Mouse (Mus musculus) neural tube, embryonic 12.5 days (tissue): ENCODE data around the gene Zswim8. TPM values are rescaled to one million over a fixed set of nuclear protein-coding genes. Genes with fewer than 3 reads are reported as not detected.
A peak's percentile ranks its signal among the peaks of the same experiment; 100 is the strongest.

Experiments
- ATAC-seq: fragments of 200-750 bp; cut with Nextera tagmentation; 2 replicates; pipeline ENCODE4 v1.8.0; 2017; ENCODE audit warnings: low read depth, mild to moderate bottlenecking, moderate TSS enrichment, moderate library complexity; ENCODE audit not compliant: low FRiP score
- H3K27ac ChIP-seq: fragments of 300-500 bp; sonication (generic); 2 replicates; pipeline ENCODE4 v1.5.1; 2016
- H3K27me3 ChIP-seq: fragments of 300-500 bp; sonication (generic); replicated peaks from 2 replicates; pipeline ENCODE4 v1.6.1; 2016; ENCODE audit warnings: mild to moderate bottlenecking
- H3K36me3 ChIP-seq: fragments of 300-500 bp; sonication (generic); 2 replicates; pipeline ENCODE4 v1.6.1; 2016; ENCODE audit warnings: mild to moderate bottlenecking
- H3K4me1 ChIP-seq: fragments of 300-500 bp; sonication (generic); 2 replicates; pipeline ENCODE4 v1.6.1; 2016
- H3K4me2 ChIP-seq: fragments of 300-500 bp; sonication (generic); replicated peaks from 2 replicates; pipeline ENCODE4 v1.6.1; 2016; ENCODE audit warnings: mild to moderate bottlenecking
- H3K4me3 ChIP-seq: fragments of 300-500 bp; sonication (generic); 2 replicates; pipeline ENCODE4 v1.5.1; 2016
- H3K9ac ChIP-seq: fragments of 300-500 bp; sonication (generic); 2 replicates; pipeline ENCODE4 v1.6.1; 2016; ENCODE audit warnings: mild to moderate bottlenecking
- H3K9me3 ChIP-seq: fragments of 300-500 bp; sonication (generic); 2 replicates; pipeline ENCODE4 v1.6.1; 2016; ENCODE audit warnings: mild to moderate bottlenecking
- WGBS: fragments of 180-500 bp; shearing (Covaris S2); methylation state at CpG from one replicate; pipeline ENCODE4 v1.1.7; 2016; 5-methylcytosine and 5-hydroxymethylcytosine counted together
- polyA plus RNA-seq: library from polyadenylated mRNA; unstranded; fragments of >200 nt; fragmentation: Nextera tagmentation; extraction: Ambion mirVana; gene quantifications from 2 replicates; pipeline ENCODE4 v1.2.1, GENCODE M21; 2016

The Zswim8 gene
- polyA plus RNA-seq, result 53.3 and 57.7 TPM in 2 replicates

- Histone ChIP-seq H3K27me3 (no peaks in the 10 kb centered on the region), H3K27ac (peak within 1 kb of the TSS; percentile 80), H3K4me3 (peak within 1 kb of the TSS; percentile 98), H3K4me2 (peak within 1 kb of the TSS; percentile 86), H3K9me3 (no peaks in the 10 kb centered on the region), H3K9ac (peak within 1 kb of the TSS; percentile 95), H3K36me3 (peaks cover 38% of the 10 kb centered on the region), H3K4me1 (peaks cover 18% of the 10 kb centered on the region)
- WGBS, result under 1% methylated on average over 80 of the region's 80 CpGs
- ATAC-seq, result peak; percentile 95
These were observed at the start of gene Zswim8 for GRCm38 (mm10) chr14:20707201-20708190. Zswim8 (plus strand) TSS chr14:20707552.

- Histone ChIP-seq H3K9ac (no peak overlapping the region), H3K4me1 (peaks cover 14% of the 10 kb centered on the region), H3K27ac (no peak overlapping the region), H3K4me2 (no peak overlapping the region), H3K4me3 (no peak overlapping the region), H3K27me3 (peaks cover 10% of the 10 kb centered on the region), H3K9me3 (no peaks in the 10 kb centered on the region), H3K36me3 (no peaks in the 10 kb centered on the region)
- no peak for ATAC-seq
These were observed 49.0 kb upstream of the Zswim8 start for GRCm38 (mm10) chr14:20658326-20658725.

- no peak overlapping the region for H3K9ac ChIP-seq
- H3K27me3 ChIP-seq, result peaks cover 11% of the 10 kb centered on the region
- no peak overlapping the region for H3K4me3 ChIP-seq
- ATAC-seq, result no peak
- peaks cover 14% of the 10 kb centered on the region for H3K4me1 ChIP-seq
- H3K36me3 ChIP-seq, result no peaks in the 10 kb centered on the region
- no peak overlapping the region for H3K27ac ChIP-seq
- WGBS, result 90% methylated on average over 6 of the region's 6 CpGs
- H3K4me2 ChIP-seq, result no peak overlapping the region
- H3K9me3 ChIP-seq, result no peaks in the 10 kb centered on the region
These were observed 48.5 kb upstream of the Zswim8 start for GRCm38 (mm10) chr14:20658902-20659301.

GRCm38 (mm10) chr14:20659687-20660086 lies 47.7 kb upstream of the Zswim8 start:
- ATAC-seq, result no peak
- Histone ChIP-seq H3K27ac (no peak overlapping the region), H3K27me3 (peaks cover 11% of the 10 kb centered on the region), H3K4me3 (no peak overlapping the region), H3K9ac (no peak overlapping the region), H3K4me1 (peaks cover 19% of the 10 kb centered on the region), H3K36me3 (no peaks in the 10 kb centered on the region), H3K4me2 (no peak overlapping the region), H3K9me3 (no peaks in the 10 kb centered on the region)
- 94% methylated on average over 7 of the region's 7 CpGs for WGBS

GRCm38 (mm10) chr14:20660827-20661660 lies 46.3 kb upstream of the Zswim8 start:
- no peaks in the 10 kb centered on the region for H3K9me3 ChIP-seq
- ATAC-seq, result peak; percentile 84
- no peaks in the 10 kb centered on the region for H3K36me3 ChIP-seq
- H3K4me3 ChIP-seq, result peak overlapping the region; percentile 46
- H3K27me3 ChIP-seq, result peaks cover 15% of the 10 kb centered on the region
- WGBS, result 1% methylated on average over 52 of the region's 52 CpGs
- H3K4me2 ChIP-seq, result peak overlapping the region; percentile 88
- H3K9ac ChIP-seq, result peak overlapping the region; percentile 65
- peaks cover 19% of the 10 kb centered on the region for H3K4me1 ChIP-seq
- H3K27ac ChIP-seq, result peak overlapping the region; percentile 22

- peak; percentile 62 for ATAC-seq
- Histone ChIP-seq H3K36me3 (no peaks in the 10 kb centered on the region), H3K27ac (peak overlapping the region; percentile 22), H3K9ac (peak overlapping the region; percentile 65), H3K4me1 (peaks cover 19% of the 10 kb centered on the region), H3K27me3 (peaks cover 17% of the 10 kb centered on the region), H3K4me2 (peak overlapping the region; percentile 88), H3K4me3 (peak overlapping the region; percentile 46), H3K9me3 (no peaks in the 10 kb centered on the region)
- WGBS, result 9% methylated on average over 19 of the region's 19 CpGs
These were observed 45.6 kb upstream of the Zswim8 start for GRCm38 (mm10) chr14:20661661-20662331.

GRCm38 (mm10) chr14:20662740-20663139 lies 44.6 kb upstream of the Zswim8 start:
- no peak overlapping the region for H3K4me2 ChIP-seq

GRCm38 (mm10) chr14:20663601-20664000 lies 43.8 kb upstream of the Zswim8 start:
- Histone ChIP-seq H3K36me3 (no peaks in the 10 kb centered on the region), H3K27ac (no peak overlapping the region), H3K27me3 (peaks cover 28% of the 10 kb centered on the region), H3K4me2 (no peak overlapping the region), H3K4me1 (peaks cover 19% of the 10 kb centered on the region), H3K4me3 (no peak overlapping the region), H3K9me3 (no peaks in the 10 kb centered on the region), H3K9ac (no peak overlapping the region)
- no peak for ATAC-seq
- WGBS, result 75% methylated on average over 2 of the region's 2 CpGs

More at GRCm38 (mm10) chr14:20662740-20663139, 44.6 kb upstream of the Zswim8 start:
- no peak overlapping the region for H3K4me3 ChIP-seq
- H3K27ac ChIP-seq, result no peak overlapping the region
- H3K27me3 ChIP-seq, result peaks cover 19% of the 10 kb centered on the region
- WGBS, result 92% methylated on average over 3 of the region's 3 CpGs
- H3K4me1 ChIP-seq, result peaks cover 19% of the 10 kb centered on the region
- ATAC-seq, result no peak
- no peaks in the 10 kb centered on the region for H3K9me3 ChIP-seq
- no peaks in the 10 kb centered on the region for H3K36me3 ChIP-seq
- no peak overlapping the region for H3K9ac ChIP-seq

GRCm38 (mm10) chr14:20664436-20664835 lies 42.9 kb upstream of the Zswim8 start:
- no peak for ATAC-seq
- no peak overlapping the region for H3K9ac ChIP-seq
- H3K27me3 ChIP-seq, result peaks cover 28% of the 10 kb centered on the region
- H3K4me3 ChIP-seq, result no peak overlapping the region
- no peak overlapping the region for H3K4me2 ChIP-seq
- WGBS, result 60% methylated on average over 3 of the region's 3 CpGs
- H3K9me3 ChIP-seq, result no peaks in the 10 kb centered on the region
- peaks cover 19% of the 10 kb centered on the region for H3K4me1 ChIP-seq
- H3K36me3 ChIP-seq, result no peaks in the 10 kb centered on the region
- no peak overlapping the region for H3K27ac ChIP-seq

- no peak overlapping the region for H3K27ac ChIP-seq
- WGBS, result 73% methylated on average over 1 of the region's 1 CpGs
- no peak overlapping the region for H3K9ac ChIP-seq
- no peak for ATAC-seq
- no peaks in the 10 kb centered on the region for H3K36me3 ChIP-seq
- no peaks in the 10 kb centered on the region for H3K9me3 ChIP-seq
- no peak overlapping the region for H3K4me3 ChIP-seq
- H3K4me2 ChIP-seq, result no peak overlapping the region
- H3K4me1 ChIP-seq, result peaks cover 5% of the 10 kb centered on the region; the same call in 1 of the 2 replicates
- peaks cover 31% of the 10 kb centered on the region for H3K27me3 ChIP-seq
These were observed 39.9 kb upstream of the Zswim8 start for GRCm38 (mm10) chr14:20667469-20667868.

GRCm38 (mm10) chr14:20668154-20668810 lies 39.1 kb upstream of the Zswim8 start, which contains the start of gene Synpo2l:
Synpo2l (minus strand) TSS chr14:20668354.
- H3K4me2 ChIP-seq, result no peak within 1 kb of the TSS
- H3K36me3 ChIP-seq, result no peaks in the 10 kb centered on the region
- no peak for ATAC-seq
- no peak within 1 kb of the TSS for H3K27ac ChIP-seq
- H3K9ac ChIP-seq, result no peak within 1 kb of the TSS
- peaks cover 26% of the 10 kb centered on the region for H3K27me3 ChIP-seq
- peaks cover 5% of the 10 kb centered on the region; the same call in 1 of the 2 replicates for H3K4me1 ChIP-seq
- WGBS, result 86% methylated on average over 8 of the region's 8 CpGs
- H3K9me3 ChIP-seq, result no peaks in the 10 kb centered on the region
- H3K4me3 ChIP-seq, result no peak within 1 kb of the TSS
